Mouse (Mus musculus) G1E (cell line): ENCODE results near the gene Tmem198.
A peak's percentile ranks its signal among the peaks of the same experiment; 100 is the strongest.

Experiments used
- CTCF ChIP-seq: IDR thresholded peaks from 2 replicates; pipeline ENCODE4 v1.5.1; 2012; ENCODE audit warnings: low read depth, low read length, inconsistent platforms, mixed read lengths
- GATA1 ChIP-seq: IDR thresholded peaks from 2 replicates; pipeline ENCODE4 v1.6.1; 2012; ENCODE audit warnings: borderline replicate concordance, low read length, inconsistent platforms, mixed read lengths
- GATA2 ChIP-seq: IDR thresholded peaks from 2 replicates; pipeline ENCODE4 v1.6.1; 2012; ENCODE audit warnings: low read depth, low read length, inconsistent platforms, borderline replicate concordance
- POLR2AphosphoS5 ChIP-seq: IDR thresholded peaks from 2 replicates; pipeline ENCODE4 v1.6.1; 2012; ENCODE audit warnings: low read depth, low read length, inconsistent platforms; ENCODE audit not compliant: insufficient replicate concordance

DNA sequence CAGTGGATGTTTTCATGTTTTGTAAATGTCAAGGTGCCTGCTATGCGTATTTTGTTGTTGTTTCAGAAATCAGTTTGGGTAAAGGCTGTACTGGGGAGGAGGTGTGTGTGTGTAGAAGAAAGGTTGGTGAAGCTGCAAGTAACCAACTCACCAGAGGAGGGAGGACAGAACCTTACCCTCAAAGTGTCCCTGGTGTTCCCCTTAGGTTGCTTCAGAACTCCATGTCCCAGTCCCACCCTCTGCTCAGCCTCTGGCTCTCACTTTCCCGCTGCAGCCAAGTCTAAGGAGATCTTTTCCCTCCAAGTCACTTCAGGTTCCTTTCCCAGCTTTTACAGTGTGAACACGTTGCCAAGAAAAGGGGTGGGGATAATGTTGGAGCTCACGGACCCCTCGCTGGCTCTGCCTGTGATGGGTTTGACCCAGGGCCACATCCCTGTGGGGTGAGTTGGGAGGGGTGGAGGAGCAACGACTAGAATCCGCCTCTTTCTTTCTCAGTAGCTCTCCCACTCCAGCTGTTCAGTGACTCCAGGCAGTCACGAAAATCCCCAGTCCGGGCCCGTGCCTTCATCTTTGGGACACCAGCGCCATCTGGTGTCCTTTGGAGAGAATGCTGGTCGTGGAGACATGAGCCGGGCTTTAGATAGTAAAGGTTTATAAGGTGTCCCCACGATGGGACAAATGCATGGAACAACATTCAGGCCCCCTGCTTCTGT is 12.0 kb upstream of the Tmem198 start:
- TF ChIP-seq CTCF (peak; percentile 82), GATA2 (no peak), POLR2AphosphoS5 (no peak), GATA1 (no peak)
